Mouse (Mus musculus): ENCODE results near the gene Maco1.

Maco1 gene

GRCm38 (mm10) chr4:134779136-134779934 is 73.8 kb downstream of the Maco1 start:
- ATAC-seq (ENCODE audit: insufficient number of reproducible peaks, low FRiP score, low TSS enrichment) = no peak

GRCm38 (mm10) chr4:134776246-134776645 is 76.9 kb downstream of the Maco1 start:
- no peak for ATAC-seq (ENCODE audit: insufficient number of reproducible peaks, low FRiP score, low TSS enrichment)

GRCm38 (mm10) chr4:134775234-134775944 is 77.8 kb downstream of the Maco1 start:
- no peak for ATAC-seq (ENCODE audit: insufficient number of reproducible peaks, low FRiP score, low TSS enrichment)

- no peak for ATAC-seq (ENCODE audit: insufficient number of reproducible peaks, low FRiP score, low TSS enrichment)
These were observed 79.0 kb downstream of the Maco1 start for GRCm38 (mm10) chr4:134774126-134774525.

- 0 out of 2 replicates have a peak, but pooled peaks have one; percentile 29 for ATAC-seq (ENCODE audit: insufficient number of reproducible peaks, low FRiP score, low TSS enrichment)
These were observed 80.1 kb downstream of the Maco1 start for GRCm38 (mm10) chr4:134772805-134773674.

- ATAC-seq (ENCODE audit: insufficient number of reproducible peaks, low FRiP score, low TSS enrichment) = peak; percentile 47
These were observed 83.3 kb downstream of the Maco1 start for GRCm38 (mm10) chr4:134769891-134770290.

GRCm38 (mm10) chr4:134769081-134769811 is 83.9 kb downstream of the Maco1 start:
- ATAC-seq (ENCODE audit: insufficient number of reproducible peaks, low FRiP score, low TSS enrichment) = no peak

- 0 out of 2 replicates have a peak, but pooled peaks have one; percentile 22 for ATAC-seq (ENCODE audit: insufficient number of reproducible peaks, low FRiP score, low TSS enrichment)
These were observed 84.8 kb downstream of the Maco1 start for GRCm38 (mm10) chr4:134768226-134768888.

- no peak for ATAC-seq (ENCODE audit: insufficient number of reproducible peaks, low FRiP score, low TSS enrichment)
These were observed 85.5 kb downstream of the Maco1 start, which contains the start of gene Ldlrap1 for GRCm38 (mm10) chr4:134767426-134768225. Ldlrap1 (minus strand) TSS chr4:134768024.

GRCm38 (mm10) chr4:134766904-134767425 is 86.2 kb downstream of the Maco1 start:
- no peak for ATAC-seq (ENCODE audit: insufficient number of reproducible peaks, low FRiP score, low TSS enrichment)

- no peak for ATAC-seq (ENCODE audit: insufficient number of reproducible peaks, low FRiP score, low TSS enrichment)
These were observed 86.9 kb downstream of the Maco1 start for GRCm38 (mm10) chr4:134766277-134766676.

GRCm38 (mm10) chr4:134764333-134764732 is 88.8 kb downstream of the Maco1 start:
- no peak for ATAC-seq (ENCODE audit: insufficient number of reproducible peaks, low FRiP score, low TSS enrichment)

- no peak for ATAC-seq (ENCODE audit: insufficient number of reproducible peaks, low FRiP score, low TSS enrichment)
These were observed 90.8 kb downstream of the Maco1 start for GRCm38 (mm10) chr4:134762360-134762759.

GRCm38 (mm10) chr4:134760793-134761201 is 92.3 kb downstream of the Maco1 start:
- no peak for ATAC-seq (ENCODE audit: insufficient number of reproducible peaks, low FRiP score, low TSS enrichment)

GRCm38 (mm10) chr4:134760281-134760680 is 92.9 kb downstream of the Maco1 start:
- ATAC-seq (ENCODE audit: insufficient number of reproducible peaks, low FRiP score, low TSS enrichment) = no peak

- ATAC-seq (ENCODE audit: insufficient number of reproducible peaks, low FRiP score, low TSS enrichment) = no peak
These were observed 93.6 kb downstream of the Maco1 start for GRCm38 (mm10) chr4:134759564-134759963.

- ATAC-seq (ENCODE audit: insufficient number of reproducible peaks, low FRiP score, low TSS enrichment) = no peak
These were observed 94.2 kb downstream of the Maco1 start for GRCm38 (mm10) chr4:134758922-134759321.

- ATAC-seq (ENCODE audit: insufficient number of reproducible peaks, low FRiP score, low TSS enrichment) = no peak
These were observed 94.8 kb downstream of the Maco1 start for GRCm38 (mm10) chr4:134758367-134758766.

Measured in cerebellum, adult (tissue).